Mouse (Mus musculus) lung, embryonic 16.5 days (tissue): Measurements from ENCODE around the gene Nme4. TPM values are rescaled to one million over a fixed set of nuclear protein-coding genes. Genes with fewer than 3 reads are reported as not detected.
"Not testable (repeated sequence)": the region's sequence is repeated elsewhere in the genome, so short reads cannot be mapped to it uniquely, and the experiment has no call there.

ENCODE experiments used
- ATAC-seq: fragments of 200-750 bp; cut with Nextera tagmentation; 2 replicates; pipeline ENCODE4 v1.8.0; 2017; ENCODE audit warnings: low read depth, mild to moderate bottlenecking, moderate library complexity
- H3K27ac ChIP-seq: fragments of 300-500 bp; sonication (generic); 2 replicates; pipeline ENCODE4 v1.5.1; 2014; ENCODE audit warnings: mild to moderate bottlenecking, control low read depth, low read length
- H3K27me3 ChIP-seq: fragments of 300-500 bp; sonication (generic); 2 replicates; pipeline ENCODE4 v1.6.1; 2014; ENCODE audit warnings: low read depth, low read length, mixed read lengths; ENCODE audit not compliant: control insufficient read depth, insufficient read depth
- H3K36me3 ChIP-seq: fragments of 300-500 bp; sonication (generic); 2 replicates; pipeline ENCODE4 v1.6.1; 2014; ENCODE audit warnings: low read length; ENCODE audit not compliant: control insufficient read depth, insufficient read depth
- H3K4me1 ChIP-seq: fragments of 300-500 bp; sonication (generic); replicated peaks from 2 replicates; pipeline ENCODE4 v1.6.1; 2014; ENCODE audit warnings: low read length, mixed read lengths; ENCODE audit not compliant: control insufficient read depth, insufficient read depth
- H3K4me2 ChIP-seq: fragments of 300-500 bp; sonication (generic); 2 replicates; pipeline ENCODE4 v1.6.1; 2014; ENCODE audit warnings: low read depth, low read length, control low read depth
- H3K4me3 ChIP-seq: fragments of 300-500 bp; sonication (generic); 2 replicates; pipeline ENCODE4 v1.5.1; 2014; ENCODE audit warnings: mild to moderate bottlenecking, low read length, control low read depth
- H3K9ac ChIP-seq: fragments of 300-500 bp; sonication (generic); 2 replicates; pipeline ENCODE4 v1.6.1; 2014; ENCODE audit warnings: low read length, control low read depth
- H3K9me3 ChIP-seq: fragments of 300-500 bp; sonication (generic); 2 replicates; pipeline ENCODE4 v1.6.1; 2016; ENCODE audit warnings: low read length; ENCODE audit not compliant: control insufficient read depth
- WGBS: fragments of 180-500 bp; shearing (Covaris S2); extraction: QIAGEN DNeasy Blood & Tissue Kit; methylation state at CpG from one replicate; pipeline ENCODE4 v1.1.7; 2014; 5-methylcytosine and 5-hydroxymethylcytosine counted together
- polyA plus RNA-seq: library from polyadenylated mRNA; unstranded; fragments of >200 nt; fragmentation: Nextera tagmentation; extraction: Ambion mirVana; gene quantifications from 2 replicates; pipeline ENCODE4 v1.2.1, GENCODE M21; 2015

Gene Nme4
- polyA plus RNA-seq, 1 experiment from 2014 or later = 68.3 TPM

DNA sequence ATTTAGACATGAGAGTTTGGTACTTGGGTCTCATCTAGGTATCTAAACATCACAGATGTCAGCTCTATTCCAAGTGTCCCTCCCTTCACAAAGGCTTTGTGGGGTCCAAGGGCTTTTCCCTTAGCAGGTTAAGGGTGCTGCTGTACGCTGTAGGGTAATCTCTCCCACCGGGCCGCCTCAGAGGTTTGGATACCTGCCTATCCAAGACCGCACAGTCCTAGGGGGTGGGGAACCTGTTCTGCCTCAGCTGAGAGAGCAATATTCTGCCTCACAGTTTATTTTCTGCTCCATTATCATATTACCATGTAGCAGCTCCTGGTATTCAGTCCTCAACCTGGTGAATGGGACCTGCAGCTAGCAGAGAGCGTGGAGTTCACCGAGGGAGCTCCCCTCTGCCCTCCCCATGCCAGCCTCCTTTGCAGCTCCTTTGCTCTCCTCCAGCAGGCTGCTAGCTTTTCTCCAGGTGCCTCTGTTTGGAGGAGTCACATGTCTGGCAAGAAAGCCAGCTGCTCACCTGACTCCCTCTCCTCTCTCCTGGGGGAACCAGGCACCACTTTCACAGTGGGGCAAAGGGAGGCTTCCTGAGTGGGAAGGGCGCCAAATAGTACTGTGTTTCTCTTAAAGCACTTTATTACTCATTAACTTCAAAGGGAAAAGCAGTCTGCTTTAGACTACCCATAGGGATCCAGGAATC lies 19.9 kb upstream of the Nme4 start:
- Histone ChIP-seq H3K9ac (no peak overlapping the region), H3K4me2 (0 out of 2 replicates have a peak overlapping the region, but pooled peaks have one; percentile 4), H3K27me3 (peaks cover 65% of the 10 kb centered on the region), H3K36me3 (no peaks in the 10 kb centered on the region), H3K9me3 (no peaks in the 10 kb centered on the region), H3K4me3 (no peak overlapping the region), H3K4me1 (peaks cover 7% of the 10 kb centered on the region; the same call in 1 of the 2 replicates), H3K27ac (no peak overlapping the region)
- ATAC-seq = peak; percentile 29; the same call in 1 of the 2 replicates
- WGBS = 59% methylated on average over 7 of the region's 7 CpGs

DNA sequence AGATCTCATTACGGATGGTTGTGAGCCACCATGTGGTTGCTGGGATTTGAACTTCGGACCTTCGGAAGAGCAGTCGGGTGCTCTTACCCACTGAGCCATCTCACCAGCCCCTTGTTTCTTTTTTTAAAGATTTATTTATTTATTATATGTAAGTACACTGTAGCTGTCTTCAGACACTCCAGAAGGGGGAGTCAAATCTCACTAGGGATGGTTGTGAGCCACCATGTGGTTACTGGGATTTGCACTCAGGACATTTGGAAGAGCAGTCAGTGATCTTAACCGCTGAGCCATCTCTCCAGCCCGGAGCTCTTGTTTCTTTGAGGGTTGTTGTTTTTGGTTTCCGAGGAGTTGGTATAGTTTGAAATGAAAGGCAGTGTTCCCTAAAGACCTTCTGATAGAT lies 19.1 kb upstream of the Nme4 start:
- H3K4me2 ChIP-seq, H3K36me3 ChIP-seq, H3K27ac ChIP-seq, ATAC-seq, H3K9me3 ChIP-seq, H3K9ac ChIP-seq, H3K4me1 ChIP-seq, H3K4me3 ChIP-seq: not testable (repeated sequence)
- peaks cover 68% of the 10 kb centered on the region for H3K27me3 ChIP-seq
- WGBS = 66% methylated on average over 7 of the region's 7 CpGs

DNA sequence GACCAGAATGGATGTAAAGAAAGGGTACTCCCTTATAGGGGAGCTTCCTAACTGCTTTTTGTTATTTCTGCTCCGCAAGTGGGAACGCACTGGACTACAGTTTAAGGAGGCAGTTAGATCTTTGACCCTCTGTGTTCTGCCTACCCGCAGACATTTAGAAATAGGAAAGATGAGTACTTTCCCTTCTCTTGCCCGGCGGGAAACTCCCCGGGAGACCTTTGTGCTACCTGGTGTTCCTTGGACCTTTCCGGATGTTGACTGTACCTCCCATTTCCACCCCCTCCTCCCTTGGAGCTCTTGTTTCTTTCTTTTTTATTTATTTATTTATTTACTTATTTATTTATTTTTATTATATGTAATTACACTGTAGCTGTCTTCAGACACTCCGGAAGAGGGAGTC lies 18.7 kb upstream of the Nme4 start:
- WGBS = 6% methylated on average over 8 of the region's 8 CpGs

DNA sequence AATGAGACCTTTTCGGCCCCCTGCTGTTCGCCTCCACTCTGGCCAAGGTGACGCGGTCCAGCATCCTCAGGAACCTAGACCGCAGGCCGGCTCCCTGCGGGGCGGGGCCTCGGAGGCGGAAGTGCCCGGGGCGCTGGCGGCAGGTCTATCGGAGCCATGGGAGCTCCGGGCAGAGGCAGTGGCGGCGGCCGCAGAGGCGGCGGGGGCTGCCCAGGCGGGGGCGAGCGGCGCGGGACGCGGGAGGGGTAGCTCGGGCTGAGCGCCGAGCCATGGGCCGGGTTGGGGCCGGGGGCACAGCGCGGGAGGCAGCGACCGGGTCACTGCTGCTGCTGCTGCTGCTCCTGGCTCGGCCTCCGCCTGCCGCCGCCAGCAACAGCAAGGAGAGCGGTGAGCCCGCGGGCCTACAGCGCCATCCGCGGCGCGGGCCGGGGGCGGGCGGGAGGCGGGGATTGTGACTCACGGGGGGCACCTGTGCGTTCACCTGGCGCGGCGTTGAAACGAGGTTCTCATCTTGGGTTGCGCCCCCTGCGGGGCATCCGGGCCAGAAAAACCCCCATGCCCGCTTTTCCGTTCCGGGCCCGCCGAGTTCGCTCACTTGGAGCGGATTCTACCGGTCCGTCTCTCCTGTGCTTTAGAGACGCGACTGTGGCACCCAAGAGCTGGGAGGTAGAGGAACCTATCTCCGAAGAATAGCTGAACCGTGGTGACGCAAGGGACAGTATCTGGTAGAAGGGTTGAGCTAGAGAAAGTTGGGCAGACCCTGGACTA lies 18.0 kb upstream of the Nme4 start, which contains the start of gene Tmem8:
Gene Tmem8, plus strand, starts transcription at position 119 of the 768 bp plus-strand sequence.
- WGBS = under 1% methylated on average over 57 of the region's 75 CpGs
- ATAC-seq = peak; percentile 73
- Histone ChIP-seq H3K4me3 (peak within 1 kb of the TSS; percentile 72), H3K27me3 (peaks cover 66% of the 10 kb centered on the region), H3K9ac (peak within 1 kb of the TSS; percentile 75), H3K9me3 (no peaks in the 10 kb centered on the region), H3K27ac (no peak within 1 kb of the TSS), H3K36me3 (no peaks in the 10 kb centered on the region), H3K4me1 (peaks cover 5% of the 10 kb centered on the region; the same call in 1 of the 2 replicates), H3K4me2 (peak within 1 kb of the TSS; percentile 98)

More for the DNA sequence above, 18.7 kb upstream of the Nme4 start:
- Histone ChIP-seq H3K4me1 (peaks cover 5% of the 10 kb centered on the region; the same call in 1 of the 2 replicates), H3K9ac (peak overlapping the region; percentile 75), H3K9me3 (no peaks in the 10 kb centered on the region), H3K27ac (no peak overlapping the region), H3K4me2 (peak overlapping the region; percentile 98), H3K4me3 (peak overlapping the region; percentile 72), H3K27me3 (peaks cover 68% of the 10 kb centered on the region), H3K36me3 (no peaks in the 10 kb centered on the region)
- no peak for ATAC-seq

GRCm38 (mm10) chr17:26112751-26113150 lies 17.3 kb upstream of the Nme4 start:
- no peak; the same call in 1 of the 2 replicates for ATAC-seq
- H3K9me3 ChIP-seq = no peaks in the 10 kb centered on the region
- peak overlapping the region; percentile 98 for H3K4me2 ChIP-seq
- peak overlapping the region; percentile 75; the same call in 1 of the 2 replicates for H3K9ac ChIP-seq
- H3K27ac ChIP-seq = no peak overlapping the region
- H3K27me3 ChIP-seq = peaks cover 66% of the 10 kb centered on the region
- H3K36me3 ChIP-seq = no peaks in the 10 kb centered on the region
- WGBS = 16% methylated on average over 14 of the region's 14 CpGs
- H3K4me1 ChIP-seq = peaks cover 5% of the 10 kb centered on the region; the same call in 1 of the 2 replicates
- H3K4me3 ChIP-seq = peak overlapping the region; percentile 72

- Histone ChIP-seq H3K36me3 (no peaks in the 10 kb centered on the region), H3K27me3 (peaks cover 62% of the 10 kb centered on the region), H3K9ac (no peak overlapping the region), H3K27ac (no peak overlapping the region), H3K4me3 (no peak overlapping the region), H3K9me3 (no peaks in the 10 kb centered on the region), H3K4me1 (peaks cover 5% of the 10 kb centered on the region; the same call in 1 of the 2 replicates), H3K4me2 (no peak overlapping the region)
- ATAC-seq = no peak
- WGBS = 18% methylated on average over 4 of the region's 4 CpGs
These were observed 16.3 kb upstream of the Nme4 start for GRCm38 (mm10) chr17:26111722-26112121.

DNA sequence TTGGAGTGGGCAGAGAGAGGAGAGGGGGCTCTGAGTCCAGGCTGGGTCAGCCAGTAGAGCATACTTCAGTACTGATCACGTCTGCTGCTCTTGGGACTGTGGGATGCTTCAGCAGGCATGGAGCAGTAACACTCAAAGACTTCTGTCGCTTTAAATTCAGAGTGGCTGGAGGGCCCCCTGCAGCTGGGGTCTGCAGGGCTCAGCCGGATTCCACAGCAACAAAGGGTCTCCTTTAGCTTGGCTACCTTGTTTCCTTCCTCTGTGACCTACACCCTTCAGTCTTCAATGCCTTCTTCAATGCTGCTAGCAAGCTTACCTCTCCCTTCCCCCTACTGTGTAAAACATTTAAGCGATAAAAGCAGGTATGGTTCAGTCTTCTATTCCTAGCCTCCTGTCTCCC lies 15.6 kb upstream of the Nme4 start:
- H3K27ac ChIP-seq = no peak overlapping the region
- peaks cover 5% of the 10 kb centered on the region; the same call in 1 of the 2 replicates for H3K4me1 ChIP-seq
- H3K4me3 ChIP-seq = no peak overlapping the region
- no peak for ATAC-seq
- WGBS = 2% methylated on average over 4 of the region's 4 CpGs
- H3K9me3 ChIP-seq = no peaks in the 10 kb centered on the region
- peaks cover 58% of the 10 kb centered on the region for H3K27me3 ChIP-seq
- no peak overlapping the region for H3K9ac ChIP-seq
- no peak overlapping the region for H3K4me2 ChIP-seq
- no peaks in the 10 kb centered on the region for H3K36me3 ChIP-seq

GRCm38 (mm10) chr17:26110156-26110555 lies 14.8 kb upstream of the Nme4 start:
- Histone ChIP-seq H3K4me2 (no peak overlapping the region), H3K4me1 (peaks cover 5% of the 10 kb centered on the region; the same call in 1 of the 2 replicates), H3K4me3 (no peak overlapping the region), H3K9me3 (no peaks in the 10 kb centered on the region), H3K9ac (no peak overlapping the region), H3K27me3 (peaks cover 49% of the 10 kb centered on the region), H3K27ac (no peak overlapping the region), H3K36me3 (no peaks in the 10 kb centered on the region)
- WGBS = 30% methylated on average over 4 of the region's 4 CpGs
- ATAC-seq = no peak

- H3K27ac ChIP-seq = no peak overlapping the region
- ATAC-seq = no peak
- 56% methylated on average over 4 of the region's 4 CpGs for WGBS
These were observed 10.2 kb upstream of the Nme4 start for GRCm38 (mm10) chr17:26105619-26106018.

More at GRCm38 (mm10) chr17:26105619-26106018, 10.2 kb upstream of the Nme4 start:
- Histone ChIP-seq H3K9me3 (no peaks in the 10 kb centered on the region), H3K4me1 (no peaks in the 10 kb centered on the region), H3K9ac (no peak overlapping the region), H3K36me3 (no peaks in the 10 kb centered on the region), H3K27me3 (peaks cover 5% of the 10 kb centered on the region; the same call in 1 of the 2 replicates), H3K4me2 (no peak overlapping the region), H3K4me3 (no peak overlapping the region)
